Mouse (Mus musculus) monocyte, adult 59 days (primary cell): Measurements from ENCODE around the gene Cpeb2. TPM values are rescaled to one million over a fixed set of nuclear protein-coding genes. Genes with fewer than 3 reads are reported as not detected.

ENCODE experiments used
- total RNA-seq, 2 experiments: library from RNA; stranded (reverse); gene quantifications; one replicate each; pipeline ENCODE4 v1.2.4; 2023

Cpeb2 gene
- 10 to 100 TPM; 40.7 to 46.8 TPM for total RNA-seq

DNA sequence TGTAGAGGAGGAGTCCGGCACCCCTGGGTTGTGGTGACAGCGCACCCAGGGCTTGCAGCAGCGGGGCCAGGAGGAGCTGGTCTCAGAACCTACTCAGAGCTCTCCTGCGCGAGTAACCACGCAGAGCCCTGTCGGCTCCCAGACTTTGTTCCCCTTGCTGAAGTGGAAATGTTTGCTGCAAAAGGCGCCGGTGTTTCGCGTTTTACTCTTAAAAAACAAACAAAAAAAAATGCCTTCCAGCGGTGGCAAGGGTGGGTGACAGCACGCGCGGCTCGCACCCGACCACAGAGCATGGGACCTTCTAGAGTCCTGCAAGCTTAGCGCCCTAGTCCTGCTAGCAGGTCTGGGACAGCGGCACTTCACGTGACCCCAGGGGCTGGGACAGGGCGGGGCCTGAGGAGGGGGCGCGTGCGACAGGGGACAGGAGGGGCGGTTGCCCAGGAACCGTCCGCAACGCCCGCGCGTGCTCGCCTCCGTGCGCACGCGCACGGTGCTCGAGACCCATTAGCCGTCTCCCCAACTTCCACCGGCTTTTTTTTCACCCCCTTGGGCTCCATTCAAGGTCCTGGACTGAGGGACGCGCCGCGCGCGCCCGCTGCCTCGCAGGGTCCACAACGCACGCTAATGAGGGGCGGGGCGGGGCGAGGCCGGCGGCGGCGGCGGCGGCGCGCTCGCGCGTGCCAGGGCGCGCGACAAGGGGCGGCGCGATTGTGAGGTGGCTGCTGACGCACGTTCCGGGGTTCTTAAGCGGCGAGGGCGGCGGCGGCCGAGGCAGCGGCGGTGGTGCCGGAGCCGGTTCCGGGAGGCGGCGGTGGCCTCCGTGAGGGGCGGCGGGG lies at the start of gene Cpeb2:
Gene Cpeb2, plus strand, starts transcription at position 691 of the 836 bp plus-strand sequence.

